Mouse (Mus musculus) G1E-ER4 (cell line): Measurements from ENCODE around the gene Gm20388. TPM values are rescaled to one million over a fixed set of nuclear protein-coding genes. Genes with fewer than 3 reads are reported as not detected.

ENCODE experiments used
- GATA1 ChIP-seq: IDR thresholded peaks from one replicate; pipeline ENCODE4 v1.8.0; 2012; ENCODE audit warnings: low read length, inconsistent platforms
- polyA plus RNA-seq: library from polyadenylated mRNA; stranded (reverse); fragments of >175 nt; gene quantifications from 2 replicates; pipeline ENCODE4 v1.2.3, GENCODE M21; 2012

Gene Gm20388
- polyA plus RNA-seq, 1 experiment = not detected

DNA sequence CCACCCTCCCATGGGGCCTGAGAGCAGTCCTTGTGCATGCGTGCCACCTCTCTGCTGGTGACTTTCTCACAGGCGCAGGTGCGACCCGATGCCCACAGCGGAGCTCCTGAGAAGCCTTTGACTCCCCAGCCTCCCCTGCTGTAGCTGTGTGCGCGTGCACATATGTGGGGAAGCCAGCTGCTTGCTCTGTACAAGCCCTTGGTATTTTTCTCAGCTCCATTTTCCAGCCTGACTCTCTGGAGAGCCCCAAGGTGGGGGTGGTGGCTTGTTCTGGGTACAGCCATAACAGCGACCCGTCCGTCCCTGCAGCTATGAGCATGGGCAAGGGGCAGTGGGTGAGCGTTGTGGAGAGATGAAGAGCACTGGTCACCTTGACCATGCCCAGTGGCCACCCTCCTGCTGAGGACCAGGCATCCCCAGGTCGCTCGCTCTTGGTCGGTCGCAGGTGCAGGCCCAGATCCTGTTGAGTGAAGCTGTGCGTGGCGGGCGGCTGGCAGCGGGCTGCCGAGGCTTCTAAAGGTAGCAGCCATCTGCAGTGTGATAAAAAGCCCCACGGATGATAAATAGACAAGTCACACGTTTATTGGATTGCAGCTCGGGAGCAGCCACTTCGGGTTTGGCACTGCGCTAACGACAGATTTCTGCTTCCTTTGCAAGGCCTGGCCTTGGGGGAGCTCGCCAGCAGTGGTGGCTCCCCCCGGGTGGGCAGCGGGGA lies 502.4 kb downstream of the Gm20388 start:
- no peak for TF ChIP-seq GATA1

GRCm38 (mm10) chr8:120413626-120413988 lies 503.0 kb downstream of the Gm20388 start:
- TF ChIP-seq GATA1 = no peak

DNA sequence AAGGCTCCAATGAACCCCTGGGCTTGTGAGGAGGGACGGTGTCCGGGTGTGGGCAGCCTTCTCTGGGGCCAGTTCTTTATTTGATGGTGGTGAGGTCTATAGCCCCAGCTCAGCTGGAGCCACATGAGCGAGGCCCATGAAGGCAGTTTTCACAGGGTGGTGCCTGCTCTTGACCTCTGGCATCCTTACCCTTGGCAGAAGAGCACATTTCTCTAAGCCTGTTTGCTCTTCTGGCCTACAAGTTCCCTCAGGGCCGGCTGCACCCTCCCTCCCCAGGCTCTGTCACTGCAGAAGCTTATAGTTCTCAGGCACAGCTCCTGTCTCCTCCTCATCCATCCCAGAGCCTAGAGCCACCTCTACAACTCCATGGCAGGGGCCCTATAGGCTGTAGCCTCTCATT lies 503.6 kb downstream of the Gm20388 start:
- no peak for TF ChIP-seq GATA1

GRCm38 (mm10) chr8:120415474-120415873 lies 504.8 kb downstream of the Gm20388 start:
- no peak for TF ChIP-seq GATA1

DNA sequence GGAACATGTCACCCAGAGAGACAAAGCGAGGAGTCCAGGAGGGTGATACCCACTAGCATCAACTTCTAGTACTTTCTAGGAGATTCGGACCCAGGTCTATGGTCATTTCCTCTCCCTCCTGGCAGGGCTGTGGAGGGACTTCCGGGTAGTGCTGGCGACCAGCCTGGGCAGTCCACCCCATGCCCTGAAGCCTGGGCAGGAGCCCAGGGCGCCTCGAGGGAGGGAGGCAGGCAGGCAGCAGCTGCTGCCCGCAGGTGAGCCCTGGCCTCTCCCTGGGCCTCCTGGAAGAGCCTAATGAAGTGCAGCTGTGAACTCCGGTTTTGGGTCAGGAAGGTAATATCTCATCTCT lies 505.5 kb downstream of the Gm20388 start:
- no peak for TF ChIP-seq GATA1

- TF ChIP-seq GATA1 = no peak
Measured at GRCm38 (mm10) chr8:120416522-120417394, 506.1 kb downstream of the Gm20388 start.

GRCm38 (mm10) chr8:120418188-120418587 lies 507.5 kb downstream of the Gm20388 start:
- no peak for TF ChIP-seq GATA1

DNA sequence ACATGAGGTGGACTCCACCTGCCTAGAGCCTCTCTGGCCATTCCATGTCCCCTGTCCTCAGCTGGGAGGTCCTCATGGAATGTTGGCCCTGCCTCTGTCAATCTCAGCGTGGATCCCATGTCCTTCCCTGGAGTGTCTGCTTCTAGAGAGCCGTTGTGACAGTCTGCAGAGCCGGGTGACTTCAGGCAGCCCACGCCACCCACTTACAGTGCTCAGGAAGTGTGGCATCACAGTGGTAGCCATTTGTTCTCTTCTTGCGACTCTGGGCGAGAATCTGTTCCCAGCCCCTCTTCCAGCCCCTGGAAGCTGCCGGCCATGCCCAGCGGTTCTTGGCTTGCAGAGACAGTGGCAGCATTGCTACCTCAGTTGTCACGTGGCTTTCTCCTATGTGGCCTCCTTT lies 509.0 kb downstream of the Gm20388 start:
- no peak for TF ChIP-seq GATA1

DNA sequence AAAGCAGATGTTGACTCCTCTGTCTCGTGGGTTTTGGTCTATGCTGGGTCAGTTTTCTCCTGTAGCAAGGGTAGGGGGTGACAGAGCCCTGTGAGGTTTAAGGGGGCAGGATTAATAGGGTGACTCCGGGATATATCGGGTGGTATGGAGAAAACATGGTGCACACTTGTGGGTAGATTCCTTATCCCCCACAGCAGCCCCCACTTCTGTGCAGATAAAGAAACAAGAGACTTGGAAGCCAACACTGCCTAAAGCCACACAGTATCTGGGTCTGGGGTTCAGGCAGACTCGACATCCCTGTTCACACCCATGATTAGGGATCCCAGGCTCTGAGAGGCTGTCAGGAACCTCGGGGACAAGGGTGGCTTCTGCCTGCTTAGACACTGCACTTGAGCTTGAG lies 509.6 kb downstream of the Gm20388 start:
- no peak for TF ChIP-seq GATA1

- no peak for TF ChIP-seq GATA1
Measured at GRCm38 (mm10) chr8:120421638-120422037, 511.0 kb downstream of the Gm20388 start.

DNA sequence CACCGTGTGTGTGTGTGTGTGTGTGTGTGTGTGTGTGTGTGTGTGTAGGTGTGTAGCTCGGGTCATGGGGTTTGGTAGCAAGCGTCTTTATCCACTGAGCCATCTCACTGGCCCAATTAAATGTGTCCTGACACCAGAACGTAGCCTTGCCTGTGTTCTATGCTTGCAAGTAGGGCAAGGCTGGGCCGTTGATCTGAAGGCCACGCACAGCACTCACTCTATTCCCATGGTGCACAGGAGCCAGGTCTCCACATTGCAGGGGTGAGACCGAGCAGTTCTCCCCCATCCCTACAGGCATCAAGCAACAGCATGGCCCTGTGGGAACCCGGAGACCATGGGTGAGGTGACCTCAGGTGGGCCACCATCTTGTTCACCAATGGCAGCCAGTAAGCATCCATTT lies 511.6 kb downstream of the Gm20388 start:
- no peak for TF ChIP-seq GATA1

GRCm38 (mm10) chr8:120423576-120423975 lies 512.9 kb downstream of the Gm20388 start:
- no peak for TF ChIP-seq GATA1

GRCm38 (mm10) chr8:120424829-120425198 lies 514.2 kb downstream of the Gm20388 start:
- no peak for TF ChIP-seq GATA1

GRCm38 (mm10) chr8:120425199-120425941 lies 514.7 kb downstream of the Gm20388 start:
- TF ChIP-seq GATA1 = no peak

DNA sequence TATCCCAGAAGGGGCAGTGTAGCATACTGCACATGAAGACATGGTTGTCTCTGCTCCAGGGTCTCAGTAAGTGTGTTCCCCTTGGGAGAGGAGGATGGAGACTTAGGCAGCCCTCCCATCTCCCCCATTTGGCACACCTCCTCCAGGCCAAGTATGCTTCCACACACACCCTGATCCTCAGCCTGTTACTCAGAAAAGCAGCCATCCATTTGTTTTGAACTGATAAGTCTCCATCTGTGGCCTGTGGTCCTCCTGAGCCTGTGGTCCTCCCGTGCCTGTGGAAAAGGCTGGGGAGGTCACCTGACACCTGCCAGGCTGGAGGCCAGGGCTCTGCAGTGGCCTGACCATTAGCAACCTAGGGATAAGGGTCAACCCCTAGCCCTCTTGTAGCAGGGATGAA lies 515.5 kb downstream of the Gm20388 start:
- TF ChIP-seq GATA1 = no peak
